23 mouse cellular contexts compared by ENCODE assay signal in the genomic region with DNA sequence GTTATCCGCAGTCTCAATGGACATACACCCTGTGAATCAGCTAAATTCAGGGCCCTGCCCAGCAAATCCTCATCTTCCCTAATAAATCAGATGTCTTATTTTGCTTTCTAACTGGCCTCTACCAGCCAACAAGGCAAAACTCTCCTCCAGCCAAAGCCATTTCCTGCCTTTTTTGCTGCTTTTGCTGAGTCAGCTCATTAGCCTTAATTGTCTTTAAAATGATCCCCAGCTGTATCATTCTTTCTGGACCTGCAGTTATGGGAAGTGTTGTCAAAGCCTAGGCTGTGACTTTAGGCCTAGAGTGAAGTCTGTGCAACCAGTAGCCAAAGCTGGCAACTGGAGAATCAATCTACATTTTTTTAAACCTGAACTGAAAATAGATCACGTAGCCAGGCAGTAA.
A peak's percentile ranks its signal among the peaks of the same experiment; 100 is the strongest.
DNase-seq lines count a peak whose midpoint lies in the region; ATAC-seq and TF ChIP-seq lines count a peak whose summit lies in the region.
"Had no signal": no experiment of that assay in that cellular context is flagged by ENCODE, and none has a peak within 500 bp of the region (broad histone marks: within the 10 kb centered on the region; RNA-seq: fewer than 3 reads in every experiment).

No protein-coding gene starts in this region.

- no peak overlapping the region for H3K4me3 ChIP-seq in lung, embryonic 14.5 days (ENCODE audit: low read depth, low read length)
- H3K4me3 ChIP-seq in CH12.LX (replicated peaks in 1 of 3; ENCODE audit: low read depth in 2 of 3, low read length in 2 of 3, poor library complexity in 1 of 3) (no peak overlapping the region), ES-E14 (ENCODE audit: insufficient read depth in 1 of 2, low read depth in 1 of 2, low read length in 2 of 2, poor library complexity in 1 of 2, severe bottlenecking in 1 of 2) (no peak overlapping the region)
- H3K4me3 ChIP-seq: embryonic facial prominence, embryonic 10.5 days; embryonic facial prominence, embryonic 12.5 days; forebrain, embryonic 13.5 days; forebrain, embryonic 15.5 days had no signal

- 80% methylated on average over 2 of the region's 2 CpGs for WGBS in lung, embryonic 14.5 days

- H3K27ac ChIP-seq in lung, embryonic 14.5 days (ENCODE audit: low read depth) = no peak overlapping the region
- H3K27ac ChIP-seq in CH12.LX (ENCODE audit: insufficient read depth, low read depth) (no peak overlapping the region), ES-E14 (ENCODE audit: insufficient read depth, low read depth, low read length, poor library complexity, severe bottlenecking) (no peak overlapping the region)
- H3K27ac ChIP-seq: embryonic facial prominence, embryonic 10.5 days; embryonic facial prominence, embryonic 12.5 days; forebrain, embryonic 13.5 days; forebrain, embryonic 15.5 days had no signal

- no peak for TF ChIP-seq RAD21 in CH12.LX (IDR thresholded peaks at IDR 0.05; ENCODE audit: low read depth, low read length)

- in situ Hi-C loops in CH12.LX (cut with MboI; ENCODE audit: low pct_ligation_motif_present, low pct_unique_long_range_greater_than_20kb, low sequenced_read_pairs) (no loop called here), ES-E14 (cut with MboI; ENCODE audit: low sequenced_read_pairs in 2 of 2, unreplicated experiment in 2 of 2) (no loop called here)

- H3K27me3 ChIP-seq in lung, embryonic 14.5 days (ENCODE audit: insufficient read depth, low read length) = no peaks in the 10 kb centered on the region
- H3K27me3 ChIP-seq in CH12.LX (replicated peaks) = no peaks in the 10 kb centered on the region
- H3K27me3 ChIP-seq: embryonic facial prominence, embryonic 12.5 days; forebrain, embryonic 13.5 days; forebrain, embryonic 15.5 days; Patski had no signal

- no peaks in the 10 kb centered on the region for H3K36me3 ChIP-seq in lung, embryonic 14.5 days (ENCODE audit: insufficient read depth)
- no peaks in the 10 kb centered on the region for H3K36me3 ChIP-seq in CH12.LX (replicated peaks in 1 of 2; ENCODE audit: control insufficient read depth in 1 of 2, insufficient read depth in 1 of 2, low read length in 1 of 2)
- no peaks in the 10 kb centered on the region for H3K36me3 ChIP-seq in ES-E14 (ENCODE audit: control insufficient read depth, insufficient read depth, low read length, poor library complexity, severe bottlenecking)
- H3K36me3 ChIP-seq: embryonic facial prominence, embryonic 10.5 days; embryonic facial prominence, embryonic 12.5 days; forebrain, embryonic 15.5 days had no signal

- no peak for TF ChIP-seq POLR2A in CH12.LX (IDR thresholded peaks at IDR 0.05; ENCODE audit: low read depth, low read length)

- ATAC-seq in lung, embryonic 14.5 days (ENCODE audit: insufficient read depth) = no peak
- ATAC-seq: forebrain, embryonic 13.5 days; forebrain, embryonic 15.5 days; forebrain, postnatal 0 days; Patski had no signal

- no peak for TF ChIP-seq CTCF in lung, embryonic 14.5 days (IDR thresholded peaks at IDR 0.05; ENCODE audit: low read depth)
- no peak for TF ChIP-seq CTCF in CH12.LX (conservative IDR thresholded peaks at IDR 0.05 in 1 of 2, IDR thresholded peaks at IDR 0.05 in 1 of 2; ENCODE audit: low read depth in 2 of 2, low read length in 2 of 2)

- TF ChIP-seq EP300 in CH12.LX (IDR thresholded peaks at IDR 0.05; ENCODE audit: low read length) = no peak

- no peaks in the 10 kb centered on the region for H3K4me1 ChIP-seq in lung, embryonic 14.5 days (ENCODE audit: insufficient read depth)
- H3K4me1 ChIP-seq in CH12.LX (ENCODE audit: control insufficient read depth in 1 of 2, insufficient read depth in 2 of 2) = no peaks in the 10 kb centered on the region
- H3K4me1 ChIP-seq in ES-E14 (ENCODE audit: control insufficient read depth in 2 of 2, insufficient read depth in 2 of 2, low read length in 2 of 2, poor library complexity in 1 of 2) = no peaks in the 10 kb centered on the region
- H3K4me1 ChIP-seq: embryonic facial prominence, embryonic 10.5 days; embryonic facial prominence, embryonic 12.5 days; forebrain, embryonic 13.5 days; forebrain, embryonic 15.5 days had no signal

- no peak overlapping the region for H3K9ac ChIP-seq in lung, embryonic 14.5 days
- H3K9ac ChIP-seq in CH12.LX (ENCODE audit: insufficient read depth, low read depth) (no peak overlapping the region), ES-E14 (ENCODE audit: insufficient read depth, low read depth, low read length, poor library complexity, severe bottlenecking) (no peak overlapping the region)
- H3K9ac ChIP-seq: embryonic facial prominence, embryonic 12.5 days; forebrain, embryonic 13.5 days; forebrain, embryonic 15.5 days; forebrain, postnatal 0 days had no signal

- no peaks in the 10 kb centered on the region for H3K9me3 ChIP-seq in lung, embryonic 14.5 days (ENCODE audit: low read depth, low read length)
- H3K9me3 ChIP-seq in CH12.LX (replicated peaks; ENCODE audit: low read length) (peaks cover 11% of the 10 kb centered on the region), ES-E14 (ENCODE audit: control insufficient read depth, insufficient read depth, low read depth, low read length) (no peaks in the 10 kb centered on the region)
- H3K9me3 ChIP-seq: embryonic facial prominence, embryonic 12.5 days; forebrain, embryonic 13.5 days; forebrain, embryonic 15.5 days had no signal

- dilution Hi-C loops in CH12.LX (cut with MboI; ENCODE audit: extremely low pct_ligation_motif_present, extremely low pct_unique_long_range_greater_than_20kb, low sequenced_read_pairs) = no loop called here

- DNase-seq in lung, embryonic 14.5 days = peak; percentile 2
- DNase-seq in lung, postnatal 36 days = no peak
- DNase-seq in CH12.LX (ENCODE audit: extremely low read depth) = no peak
- DNase-seq in ES-E14 (ENCODE audit: low read depth, low spot score) = no peak
- peak; percentile 3 for DNase-seq in R1 (ENCODE audit: low read depth, low spot score)
- no peak for DNase-seq in embryo, embryonic 9.5 days (ENCODE audit: extremely low spot score)
- no peak for DNase-seq in layer of hippocampus, adult 9-11 months
- DNase-seq: adrenal gland, adult 2 months; adrenal gland, postnatal 10 days; adrenal gland, postnatal 25 days; cerebellum, adult 11 months; cerebellum, adult 18-20 months; cerebellum, adult 8-10 months; cerebellum, adult 9-11 months; cerebellum, postnatal 14 days; cerebellum, postnatal 36 days; embryo, embryonic 11 days; forebrain, postnatal 0 days had no signal

- H3K79me2 ChIP-seq in CH12.LX (replicated peaks; ENCODE audit: control insufficient read depth, extremely low read depth, insufficient read depth, poor library complexity, severe bottlenecking) = no peaks in the 10 kb centered on the region

- no peak overlapping the region for H3K4me2 ChIP-seq in lung, embryonic 14.5 days
- no peak overlapping the region for H3K4me2 ChIP-seq in CH12.LX (ENCODE audit: insufficient read depth, low read depth, poor library complexity, severe bottlenecking)
- H3K4me2 ChIP-seq: embryonic facial prominence, embryonic 12.5 days; forebrain, embryonic 13.5 days; forebrain, embryonic 15.5 days had no signal

TF ChIP-seq in CH12.LX, 34 proteins besides CTCF, POLR2A, EP300 and RAD21:
- TF ChIP-seq ZNF384 (IDR thresholded peaks at IDR 0.05; ENCODE audit: low read depth, low read length) (no peak), MAFK (IDR thresholded peaks at IDR 0.05; ENCODE audit: insufficient replicate concordance, low read length) (peak; percentile 87)

TF ChIP-seq in ES-E14, 5 proteins besides CTCF, POLR2A, EP300 and RAD21:
- TF ChIP-seq MAFK (IDR thresholded peaks at IDR 0.05; ENCODE audit: insufficient read depth, low read depth, low read length) (peak; percentile 91), ZNF384 (IDR thresholded peaks at IDR 0.05; ENCODE audit: low read depth, low read length) (no peak)
TF ChIP-seq in ES-E14: peak in this region for 1.

Comparison
In these comparisons a context has a peak if more than half of its experiments do, and no peak if none do; other contexts are left out.
1. DNase-seq: peak in lung, embryonic 14.5 days (single experiment) and R1 (single experiment); none in lung, postnatal 36 days (single experiment), CH12.LX (single experiment), ES-E14 (single experiment), embryo, embryonic 9.5 days (single experiment) and layer of hippocampus, adult 9-11 months (single experiment).